Comparison of ENCODE assay signal across 9 mouse cellular contexts in the genomic region with DNA sequence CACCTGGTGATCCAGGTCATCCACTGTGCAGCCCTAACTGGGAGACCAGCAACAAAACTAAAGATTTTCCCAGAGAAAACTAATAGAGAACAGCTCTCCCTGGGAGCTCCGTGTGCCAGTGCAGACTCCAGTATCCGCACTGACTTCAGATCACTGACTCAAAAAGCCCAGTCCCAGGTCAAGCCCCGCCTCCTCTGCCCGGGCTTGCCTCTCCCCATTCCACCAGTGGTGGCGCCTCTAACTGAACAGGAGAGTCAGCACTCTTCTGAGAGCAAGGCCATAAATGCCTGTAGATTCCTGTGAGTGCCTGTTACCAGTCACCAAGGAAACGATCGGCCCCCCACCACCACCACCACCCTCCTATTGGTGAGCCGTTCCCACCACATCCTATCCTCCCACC. TPM values are rescaled to one million over a fixed set of nuclear protein-coding genes. Genes with fewer than 3 reads are reported as not detected.
DNase-seq lines count a peak whose midpoint lies in the region; ATAC-seq and TF ChIP-seq lines count a peak whose summit lies in the region.
"Had no signal": no experiment of that assay in that cellular context is flagged by ENCODE, and none has a peak within 500 bp of the region (broad histone marks: within the 10 kb centered on the region; RNA-seq: fewer than 3 reads in every experiment).

No protein-coding gene starts in this region.

- in situ Hi-C loops in ES-E14 (cut with MboI; ENCODE audit: low sequenced_read_pairs in 2 of 2, unreplicated experiment in 2 of 2): loop anchor here (10.0 to 25.0 kb wide), 2 partner anchors 1328 to 1340 kb away; no protein-coding TSS in a partner anchor

- WGBS in limb, embryonic 11.5 days: 43% methylated on average over 8 of the region's 8 CpGs
- WGBS in limb, embryonic 10.5 days: 50% methylated on average over 8 of the region's 8 CpGs

- no peak for ATAC-seq in limb, embryonic 11.5 days (ENCODE audit: insufficient number of reproducible peaks, low FRiP score, low TSS enrichment, low read depth)

- no peak overlapping the region for H3K4me3 ChIP-seq in limb, embryonic 11.5 days (ENCODE audit: low read depth, low read length)
- no peak overlapping the region for H3K4me3 ChIP-seq in limb, embryonic 10.5 days
- no peak overlapping the region for H3K4me3 ChIP-seq in ES-E14 (ENCODE audit: insufficient read depth in 1 of 2, low read depth in 1 of 2, low read length in 2 of 2, poor library complexity in 1 of 2, severe bottlenecking in 1 of 2)
- H3K4me3 ChIP-seq: erythroblast, embryonic 14.5 days; stomach, embryonic 15.5 days had no signal

- no peaks in the 10 kb centered on the region for H3K4me1 ChIP-seq in limb, embryonic 11.5 days (ENCODE audit: control insufficient read depth, insufficient read depth, low read length)
- H3K4me1 ChIP-seq in limb, embryonic 10.5 days: no peaks in the 10 kb centered on the region; the same call in 1 of the 2 replicates
- 0 out of 4 replicates have a peak, but pooled peaks cover 0 to 5% of the 10 kb centered on the region in 2 experiments for H3K4me1 ChIP-seq in ES-E14 (ENCODE audit: control insufficient read depth in 2 of 2, insufficient read depth in 2 of 2, low read length in 2 of 2, poor library complexity in 1 of 2)
- H3K4me1 ChIP-seq: stomach, embryonic 15.5 days had no signal

- H3K27ac ChIP-seq in limb, embryonic 11.5 days (replicated peaks; ENCODE audit: low read depth, low read length): no peak overlapping the region
- no peak overlapping the region for H3K27ac ChIP-seq in limb, embryonic 10.5 days
- no peak overlapping the region for H3K27ac ChIP-seq in ES-E14 (ENCODE audit: insufficient read depth, low read depth, low read length, poor library complexity, severe bottlenecking)
- H3K27ac ChIP-seq: stomach, embryonic 15.5 days had no signal

- no peaks in the 10 kb centered on the region for H3K36me3 ChIP-seq in limb, embryonic 11.5 days (ENCODE audit: control insufficient read depth, insufficient read depth, low read length)
- H3K36me3 ChIP-seq in limb, embryonic 10.5 days: no peaks in the 10 kb centered on the region
- H3K36me3 ChIP-seq in ES-E14 (ENCODE audit: control insufficient read depth, insufficient read depth, low read length, poor library complexity, severe bottlenecking): no peaks in the 10 kb centered on the region
- H3K36me3 ChIP-seq: stomach, embryonic 15.5 days had no signal

- intact Hi-C loops in heart, postnatal 14 days (cut with DNase I): loop anchor here (5.0 kb wide), 2 partner anchors 153 to 448 kb away; no protein-coding TSS in a partner anchor

- no peak overlapping the region for H3K4me2 ChIP-seq in limb, embryonic 11.5 days (ENCODE audit: low read depth, severe bottlenecking)
- H3K4me2 ChIP-seq: stomach, embryonic 15.5 days had no signal

- no peaks in the 10 kb centered on the region for H3K9me3 ChIP-seq in limb, embryonic 11.5 days (ENCODE audit: control insufficient read depth, low read length)
- no peaks in the 10 kb centered on the region for H3K9me3 ChIP-seq in limb, embryonic 10.5 days (replicated peaks)
- H3K9me3 ChIP-seq in ES-E14 (ENCODE audit: control insufficient read depth, insufficient read depth, low read depth, low read length): no peaks in the 10 kb centered on the region
- H3K9me3 ChIP-seq: stomach, embryonic 15.5 days had no signal

- peak; percentile 54 for DNase-seq in limb, embryonic 11.5 days (ENCODE audit: low spot score)
- DNase-seq in limb, embryonic 10.5 days (ENCODE audit: low spot score): no peak
- peak; percentile 54 for DNase-seq in ES-E14 (ENCODE audit: low read depth, low spot score)
- peak; percentile 27 for DNase-seq in adrenal gland, postnatal 25 days
- peak; percentile 20 for DNase-seq in lung, postnatal 14 days
- no peak for DNase-seq in heart, postnatal 14 days
- no peak for DNase-seq in spleen, postnatal 10 days (ENCODE audit: low spot score in 2 of 2)

- no peaks in the 10 kb centered on the region for H3K27me3 ChIP-seq in limb, embryonic 11.5 days (ENCODE audit: control insufficient read depth, insufficient read depth, low read length)
- no peaks in the 10 kb centered on the region for H3K27me3 ChIP-seq in limb, embryonic 10.5 days (ENCODE audit: low read depth, poor library complexity, severe bottlenecking)
- H3K27me3 ChIP-seq: stomach, embryonic 15.5 days had no signal

- no peak overlapping the region for H3K9ac ChIP-seq in limb, embryonic 11.5 days (ENCODE audit: low read length)
- H3K9ac ChIP-seq in ES-E14 (ENCODE audit: insufficient read depth, low read depth, low read length, poor library complexity, severe bottlenecking): no peak overlapping the region
- H3K9ac ChIP-seq: stomach, embryonic 15.5 days had no signal

TF ChIP-seq in ES-E14, 5 proteins besides CTCF, POLR2A, EP300 and RAD21:
- TF ChIP-seq ZNF384 (IDR thresholded peaks at IDR 0.05; ENCODE audit: low read depth, low read length) (no peak), HCFC1 (IDR thresholded peaks at IDR 0.05; ENCODE audit: borderline replicate concordance, insufficient read depth, low read length) (no peak), CHD2 (IDR thresholded peaks at IDR 0.05; ENCODE audit: low read depth, low read length) (no peak), MAFK (IDR thresholded peaks at IDR 0.05; ENCODE audit: insufficient read depth, low read depth, low read length) (no peak), ZC3H11A (IDR thresholded peaks at IDR 0.05; ENCODE audit: borderline replicate concordance, low read depth, low read length) (no peak)
TF ChIP-seq in ES-E14: peak in this region for 0.

RNA-seq across cellular contexts. Expression of gene Fam114a2, which starts 53.4 kb away (rescaled TPM):
- polyA plus RNA-seq in limb, embryonic 11.5 days (2014; fragmentation: Nextera tagmentation; extraction: Ambion mirVana): 48.9 and 50.1 TPM in 2 replicates
- 61.0 and 67.6 TPM in 2 replicates for polyA plus RNA-seq in limb, embryonic 10.5 days (2016; fragmentation: Nextera tagmentation; extraction: Ambion mirVana)
- total RNA-seq in ES-E14 (2012; rRNA removed): 34.0 and 37.7 TPM in 2 replicates
- 70.8 and 82.7 TPM in 2 replicates for total RNA-seq in adrenal gland, postnatal 25 days (2021)
- 10 to 100 TPM; 41.5 to 42.8 TPM for total RNA-seq in heart, postnatal 14 days (2021)

RNA-seq across cellular contexts. Expression of gene Mfap3, which starts 53.4 kb away (rescaled TPM):
- polyA plus RNA-seq in limb, embryonic 11.5 days (2014; fragmentation: Nextera tagmentation; extraction: Ambion mirVana): 52.6 and 53.4 TPM in 2 replicates
- polyA plus RNA-seq in limb, embryonic 10.5 days (2016; fragmentation: Nextera tagmentation; extraction: Ambion mirVana): 45.4 and 47.7 TPM in 2 replicates
- 36.2 and 41.5 TPM in 2 replicates for total RNA-seq in ES-E14 (2012; rRNA removed)
- total RNA-seq in adrenal gland, postnatal 25 days (2021): 27.9 and 32.2 TPM in 2 replicates
- total RNA-seq in heart, postnatal 14 days (2021): 10 to 100 TPM; 17.6 to 18.7 TPM

Comparison
In these comparisons a context has a peak if more than half of its experiments do, and no peak if none do; other contexts are left out.
1. DNase-seq: peak in limb, embryonic 11.5 days (single experiment), ES-E14 (single experiment), adrenal gland, postnatal 25 days (single experiment) and lung, postnatal 14 days (single experiment); none in limb, embryonic 10.5 days (single experiment), heart, postnatal 14 days (0 of 2) and spleen, postnatal 10 days (0 of 2).